Mouse (Mus musculus): ENCODE results near the gene St6galnac3.

St6galnac3 gene

GRCm38 (mm10) chr3:153689793-153690291, 35.1 kb downstream of the St6galnac3 start:
- DNase-seq: no peak

GRCm38 (mm10) chr3:153687896-153688295, 37.1 kb downstream of the St6galnac3 start:
- no peak for DNase-seq

GRCm38 (mm10) chr3:153684909-153685308, 40.1 kb downstream of the St6galnac3 start:
- no peak for DNase-seq

GRCm38 (mm10) chr3:153682303-153682702, 42.7 kb downstream of the St6galnac3 start:
- DNase-seq: peak; percentile 57 to 63

GRCm38 (mm10) chr3:153681720-153682119, 43.3 kb downstream of the St6galnac3 start:
- no peak for DNase-seq

GRCm38 (mm10) chr3:153675832-153676231, 49.1 kb downstream of the St6galnac3 start:
- DNase-seq: no peak

- DNase-seq: peak; percentile 44 to 62
Observed at GRCm38 (mm10) chr3:153675073-153675472, 49.9 kb downstream of the St6galnac3 start.

GRCm38 (mm10) chr3:153674359-153674758, 50.6 kb downstream of the St6galnac3 start:
- no peak for DNase-seq

- no peak for DNase-seq
Observed at GRCm38 (mm10) chr3:153673451-153673850, 51.5 kb downstream of the St6galnac3 start.

GRCm38 (mm10) chr3:153670953-153671674, 53.9 kb downstream of the St6galnac3 start:
- DNase-seq: no peak

GRCm38 (mm10) chr3:153669737-153670435, 55.1 kb downstream of the St6galnac3 start:
- no peak for DNase-seq

GRCm38 (mm10) chr3:153669329-153669728, 55.6 kb downstream of the St6galnac3 start:
- no peak for DNase-seq

- peak in 1 of 2 experiments; percentile 43 for DNase-seq
Observed at GRCm38 (mm10) chr3:153668447-153669290, 56.3 kb downstream of the St6galnac3 start.

- peak; percentile 33 to 53 for DNase-seq
Observed at GRCm38 (mm10) chr3:153664696-153665095, 60.3 kb downstream of the St6galnac3 start.

GRCm38 (mm10) chr3:153663841-153664427, 61.0 kb downstream of the St6galnac3 start:
- DNase-seq: no peak

GRCm38 (mm10) chr3:153662796-153663195, 62.2 kb downstream of the St6galnac3 start:
- DNase-seq: peak; percentile 32 to 48

- DNase-seq: peak; percentile 93 to 96
Observed at GRCm38 (mm10) chr3:153661927-153662326, 63.0 kb downstream of the St6galnac3 start.

- DNase-seq: peak; percentile 47
Observed at GRCm38 (mm10) chr3:153659575-153660168, 65.3 kb downstream of the St6galnac3 start.

- DNase-seq: peak; percentile 72 to 82
Observed at GRCm38 (mm10) chr3:153658051-153658777, 66.8 kb downstream of the St6galnac3 start.

GRCm38 (mm10) chr3:153655071-153655470, 69.9 kb downstream of the St6galnac3 start:
- peak; percentile 68 to 82 for DNase-seq

GRCm38 (mm10) chr3:153652850-153653249, 72.1 kb downstream of the St6galnac3 start:
- DNase-seq: no peak
